Mouse (Mus musculus) heart, adult 8-10 months (tissue): ENCODE measurements at regions not wholly inside any gene's neighbourhood (a gene's known extent, or its start where the extent isn't known, plus 50 kb on each side); places are given as distances from the start of the nearest gene placed in this dataset.

ENCODE experiments used
- DNase-seq: peaks from one replicate; pipeline ENCODE4 v3.0.0; 2022; ENCODE audit warnings: low spot score

- no peak for DNase-seq
Measured at GRCm38 (mm10) chr13:55962254-55962866, 126.4 kb upstream of the Pitx1 start.

DNA sequence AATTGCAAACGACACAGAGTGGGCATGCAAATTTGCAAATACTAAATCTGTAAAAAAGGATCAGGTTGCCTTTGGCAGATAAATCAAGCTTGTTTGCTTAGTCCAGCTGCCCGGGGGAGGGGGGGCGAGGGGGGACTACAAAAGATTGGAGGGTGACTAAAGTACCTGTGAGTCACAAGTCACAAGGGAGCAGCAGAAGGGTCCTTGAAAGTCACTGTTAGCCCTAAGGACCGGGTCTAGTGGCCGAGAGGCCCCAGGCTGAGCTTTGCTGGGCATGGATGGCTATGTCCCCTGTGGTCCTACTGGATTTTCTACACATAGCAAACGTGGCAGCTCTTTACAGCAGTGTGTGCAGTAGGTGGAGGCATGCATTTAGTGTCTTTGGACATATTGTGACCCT is 118.4 kb upstream of the Pitx1 start:
- no peak for DNase-seq

DNA sequence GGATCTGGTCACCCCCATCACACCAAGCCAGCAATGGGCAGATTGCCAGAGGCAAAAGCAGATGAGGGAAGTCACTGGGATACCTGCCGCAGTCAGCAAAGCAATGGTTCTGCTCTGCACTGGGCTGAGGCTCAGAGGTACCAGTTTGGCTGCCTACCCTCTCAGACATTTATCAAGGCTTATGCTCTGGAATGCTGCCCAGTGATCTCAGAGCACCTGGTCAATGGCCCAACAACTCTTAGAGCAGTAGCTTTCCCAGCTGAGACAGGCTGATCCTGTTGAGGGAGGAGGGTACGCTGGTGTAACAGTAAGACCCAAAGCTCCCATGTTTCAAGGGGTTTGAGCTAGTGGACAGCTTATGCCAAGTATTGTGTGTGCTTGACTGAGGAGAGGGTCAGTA is 117.4 kb upstream of the Pitx1 start:
- no peak for DNase-seq

DNA sequence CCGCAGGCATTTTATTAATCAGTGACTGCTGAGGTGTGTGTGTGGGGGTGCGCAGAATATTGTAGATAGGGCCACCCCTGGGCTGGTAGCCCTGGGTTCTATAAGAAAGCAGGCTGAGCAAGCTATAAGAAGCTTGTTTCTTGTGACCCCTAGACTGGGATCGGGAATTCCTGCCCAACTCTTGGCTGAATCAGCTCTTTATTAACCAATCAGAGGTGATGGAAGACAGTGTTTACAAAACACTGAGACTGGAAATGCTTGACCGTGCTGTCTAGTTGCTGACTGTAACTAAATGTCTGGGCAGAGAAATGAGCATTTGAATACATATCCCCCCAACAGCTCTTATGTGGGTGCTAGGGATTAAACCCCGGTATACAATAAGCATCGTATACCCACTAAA is 114.8 kb upstream of the Pitx1 start:
- DNase-seq = no peak

DNA sequence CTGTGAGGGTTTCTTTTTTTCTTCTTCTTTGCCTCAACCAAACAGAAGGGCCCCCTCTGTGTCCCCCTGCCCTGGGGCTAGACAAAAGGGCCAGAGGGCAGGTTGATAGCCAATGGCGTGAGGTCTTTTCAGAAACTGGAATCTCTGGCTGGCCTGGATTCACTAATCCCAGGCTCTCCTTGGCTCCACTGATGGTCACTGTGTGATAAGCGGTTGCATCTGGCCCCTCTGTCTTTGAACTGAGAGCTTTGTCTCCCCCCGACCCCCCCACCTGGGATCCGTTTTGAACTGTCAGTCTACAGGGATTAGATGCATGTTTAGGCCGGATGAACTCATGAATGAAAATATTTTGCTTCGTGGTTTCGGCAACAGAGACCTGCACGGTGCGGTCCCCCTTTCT is 112.6 kb upstream of the Pitx1 start:
- no peak for DNase-seq

- no peak for DNase-seq
Measured at GRCm38 (mm10) chr13:55948144-55948543, 112.2 kb upstream of the Pitx1 start.

DNA sequence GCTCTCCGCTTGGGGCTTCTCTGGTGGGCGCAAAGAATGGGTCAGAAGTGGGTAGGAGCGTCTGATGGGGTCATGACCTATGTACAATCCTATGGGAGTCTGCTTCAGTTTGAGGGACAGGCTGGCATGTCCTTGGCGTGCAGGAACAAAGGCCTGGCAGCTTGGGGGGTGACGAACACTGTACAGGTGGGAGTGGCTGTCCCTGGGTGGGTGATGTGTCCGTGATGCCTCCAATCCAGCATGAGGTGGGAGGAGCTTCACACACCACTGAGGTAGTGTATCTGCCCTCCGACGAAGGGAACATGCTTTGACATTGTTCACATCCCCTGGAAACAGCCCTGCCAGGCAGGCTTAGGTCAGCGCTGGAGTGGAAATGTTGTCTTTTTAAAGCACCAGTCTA is 101.4 kb upstream of the Pitx1 start:
- DNase-seq = no peak

DNA sequence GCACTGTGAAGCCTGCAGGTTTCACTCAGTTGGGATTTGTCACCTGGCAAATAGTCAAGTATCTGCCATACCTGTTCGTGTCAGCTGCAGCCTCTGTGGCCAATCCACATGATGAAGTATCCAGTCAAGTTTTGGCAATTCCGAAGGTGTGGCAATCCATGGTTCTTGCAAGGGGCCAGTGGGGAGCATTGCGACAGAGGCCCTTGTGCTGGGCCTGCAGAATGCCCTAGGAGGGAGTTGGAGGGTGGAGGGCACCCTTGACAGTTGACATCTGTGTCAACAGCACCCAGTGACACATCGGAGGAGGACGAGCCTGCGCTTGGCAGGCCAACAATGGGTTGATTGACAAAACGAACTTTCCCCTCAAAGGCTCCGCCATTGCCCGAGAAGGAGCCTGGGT is 101.0 kb upstream of the Pitx1 start:
- DNase-seq = no peak

DNA sequence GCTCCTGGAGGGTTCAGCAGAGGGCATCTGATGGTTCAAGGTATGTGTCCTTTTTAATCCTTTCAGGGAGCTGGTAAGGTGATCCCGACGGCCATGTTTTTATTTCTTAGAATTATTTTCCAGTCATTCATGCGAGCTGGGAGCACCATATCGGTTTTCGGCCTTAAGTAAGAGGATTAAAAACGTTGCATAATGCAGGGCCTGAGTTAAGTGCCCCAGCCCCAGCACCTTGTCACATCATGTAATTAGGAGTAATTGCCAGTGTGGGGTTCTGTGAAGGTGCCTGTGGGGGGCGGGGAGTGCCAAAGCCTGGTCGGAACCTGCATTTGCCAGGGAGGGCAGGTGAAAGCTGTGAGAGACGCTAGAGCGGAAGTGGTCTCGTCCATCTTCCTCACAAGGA is 94.6 kb upstream of the Pitx1 start:
- no peak for DNase-seq

DNA sequence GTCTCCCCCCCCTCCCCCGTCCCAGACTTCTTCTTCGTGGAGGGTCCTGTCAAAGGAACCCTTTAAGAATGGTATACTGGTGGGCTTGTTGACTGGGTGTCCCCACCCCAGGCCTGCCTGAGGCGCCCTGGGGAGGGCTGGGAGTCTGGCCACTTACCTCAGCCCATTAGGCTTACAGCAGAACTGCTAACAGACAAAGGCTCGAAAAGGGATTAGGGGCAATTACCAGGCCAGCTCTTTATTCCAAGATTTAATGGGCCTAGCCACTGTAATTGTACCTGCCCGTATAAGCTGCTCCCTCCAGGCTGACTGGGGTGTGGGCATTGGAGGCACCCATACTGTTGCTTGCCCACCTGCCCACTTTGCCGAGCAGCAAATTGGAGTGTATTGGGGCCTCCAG is 93.8 kb upstream of the Pitx1 start:
- DNase-seq = no peak

DNA sequence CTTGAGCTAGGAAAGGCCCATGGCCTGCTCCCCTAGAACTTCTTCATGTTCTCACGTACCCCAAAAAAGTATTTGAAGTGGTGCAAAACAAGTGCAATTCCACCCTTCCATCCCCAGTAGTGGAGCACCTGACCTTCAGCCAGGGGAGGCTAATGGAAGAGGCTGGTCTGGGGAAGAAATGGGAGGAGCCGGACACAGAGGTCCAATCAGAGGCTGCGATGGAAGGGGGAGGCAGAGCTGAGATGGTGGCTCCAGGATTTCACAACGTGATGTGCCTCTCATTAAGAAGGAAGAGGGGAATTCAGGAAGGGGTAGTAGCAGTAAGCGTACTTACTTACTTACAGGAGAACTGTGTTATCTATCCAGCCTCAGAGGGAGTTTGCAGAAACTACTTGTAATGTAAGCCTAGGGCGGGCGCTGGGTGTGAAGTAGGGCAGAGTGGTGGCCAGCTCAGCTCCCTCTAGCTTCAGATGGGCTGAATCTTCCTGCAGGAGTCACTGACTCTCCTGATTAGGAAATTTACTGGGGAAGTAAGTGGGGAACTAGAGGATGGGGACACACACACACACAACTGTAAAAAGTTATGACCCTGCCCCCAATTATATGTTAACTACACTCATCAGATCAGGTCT is 87.6 kb upstream of the Pitx1 start:
- no peak for DNase-seq

DNA sequence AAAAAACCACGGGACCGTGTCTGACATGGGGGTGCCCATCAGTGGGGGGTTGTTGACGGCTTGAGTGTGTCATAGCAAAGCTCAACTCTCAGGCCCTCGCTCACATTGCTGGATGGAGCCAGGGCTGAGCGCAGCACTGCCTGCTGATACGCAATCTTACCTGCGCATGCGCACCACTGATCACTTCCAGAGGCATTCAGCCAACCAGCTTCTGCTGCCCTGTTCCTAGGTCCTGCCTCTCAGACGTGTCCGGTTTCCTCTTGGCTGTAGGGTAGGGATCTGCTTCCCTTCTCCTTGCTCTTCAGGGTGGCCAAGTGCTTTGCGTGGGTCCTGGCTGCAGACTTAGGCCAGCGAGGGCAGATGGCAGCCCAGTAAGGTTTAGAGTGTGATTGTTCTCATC is 81.3 kb upstream of the Pitx1 start:
- no peak for DNase-seq

GRCm38 (mm10) chr13:55912271-55912711 is 76.3 kb upstream of the Pitx1 start:
- DNase-seq = no peak

GRCm38 (mm10) chr13:55909941-55910340 is 73.9 kb upstream of the Pitx1 start:
- no peak for DNase-seq

GRCm38 (mm10) chr13:55904884-55905283 is 68.9 kb upstream of the Pitx1 start:
- no peak for DNase-seq

GRCm38 (mm10) chr13:55902255-55902654 is 66.3 kb upstream of the Pitx1 start:
- DNase-seq = no peak

DNA sequence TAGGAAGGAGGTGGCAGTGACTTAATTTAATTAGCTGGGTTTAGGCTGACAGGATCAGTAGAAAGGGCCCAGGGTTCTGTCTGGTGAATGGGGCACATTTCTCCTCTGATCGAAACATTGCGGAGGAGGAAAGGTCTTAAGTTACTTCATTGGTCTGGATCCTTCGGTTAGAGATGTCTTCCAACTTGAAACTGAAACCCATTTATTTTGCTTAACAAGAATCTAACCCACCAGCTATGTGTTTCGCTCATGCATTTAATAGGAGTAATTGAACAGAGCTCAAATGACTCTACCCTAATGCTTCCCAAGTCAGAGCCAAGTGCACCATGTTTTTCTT is 64.2 kb upstream of the Pitx1 start:
- DNase-seq = no peak

DNA sequence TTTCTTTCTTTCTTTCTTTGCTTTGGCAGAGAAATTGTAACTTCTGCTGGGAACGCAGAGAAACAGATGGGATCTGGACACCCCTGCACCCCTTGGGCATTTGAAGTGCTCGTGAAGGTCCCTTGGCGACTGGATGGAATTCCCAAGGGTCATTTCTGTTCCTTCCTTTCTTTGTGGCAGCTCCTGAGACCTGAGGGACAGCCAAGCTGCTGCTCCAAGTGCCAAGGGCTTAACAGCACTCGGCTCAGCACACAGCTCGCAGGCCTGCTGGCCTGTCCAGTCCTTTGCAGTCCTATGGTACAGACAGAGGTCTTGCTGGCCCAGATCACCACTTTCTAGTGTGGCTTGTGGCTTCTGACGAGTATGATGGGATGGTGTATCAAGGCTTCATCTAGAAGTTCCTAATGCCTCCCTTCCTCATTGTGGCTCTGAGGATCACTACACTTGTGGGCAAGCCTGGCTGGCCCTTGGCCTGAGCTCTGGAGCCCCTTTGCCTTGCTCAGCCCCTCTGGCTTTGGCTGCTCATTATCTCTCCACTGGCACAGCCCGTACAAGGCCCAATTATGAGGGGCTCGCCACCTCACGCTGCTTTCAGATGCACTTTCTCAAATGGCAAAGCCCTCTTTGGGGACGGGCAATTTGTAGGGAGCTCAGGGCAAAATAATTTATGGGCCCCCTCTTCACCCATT is 63.7 kb upstream of the Pitx1 start:
- no peak for DNase-seq

GRCm38 (mm10) chr13:55898999-55899398 is 63.0 kb upstream of the Pitx1 start:
- DNase-seq = no peak

GRCm38 (mm10) chr13:55898257-55898950 is 62.4 kb upstream of the Pitx1 start:
- no peak for DNase-seq

- no peak for DNase-seq
Measured at GRCm38 (mm10) chr13:55895505-55895904, 59.5 kb upstream of the Pitx1 start.

DNA sequence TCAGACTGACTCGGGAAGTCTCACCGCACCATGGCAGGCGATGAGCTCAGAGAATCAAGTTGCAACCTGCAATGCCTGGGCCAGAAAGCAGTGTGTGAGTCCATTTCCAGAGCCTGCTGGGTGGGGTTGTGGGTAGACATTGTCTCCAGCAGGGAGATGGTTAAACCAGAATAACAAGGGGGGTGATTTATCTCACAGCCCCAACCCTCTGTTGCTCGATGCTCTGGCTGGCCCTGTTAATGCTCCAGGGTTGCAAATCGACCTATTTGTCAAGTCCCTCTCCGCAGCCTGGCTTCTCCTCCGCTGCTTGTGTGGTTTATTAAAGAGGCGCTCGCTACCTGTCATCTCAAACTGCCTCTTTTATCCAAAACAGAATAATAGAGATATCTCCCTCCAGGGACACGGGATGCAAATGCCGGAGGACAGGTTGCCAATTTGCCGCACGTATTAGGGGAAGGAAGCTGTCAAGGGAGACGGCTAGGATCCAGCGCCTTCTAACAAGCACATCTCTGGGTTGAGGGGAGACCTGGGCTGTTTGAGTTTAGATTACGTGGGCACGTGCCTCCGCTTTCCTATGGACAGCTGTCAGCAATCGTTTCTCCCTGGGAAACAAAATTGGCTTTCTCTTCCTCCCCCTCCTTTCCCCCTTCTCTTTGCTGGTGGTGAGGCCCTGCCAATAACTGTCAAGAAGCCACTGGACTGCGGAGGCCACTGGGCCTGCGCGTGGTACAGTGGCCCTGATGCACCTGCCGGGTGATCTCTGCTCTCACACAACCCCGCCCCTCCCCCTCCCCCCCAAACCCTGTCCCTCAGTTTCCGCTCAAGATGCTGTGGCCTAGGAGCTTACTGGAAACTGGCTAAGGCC is 57.4 kb upstream of the Pitx1 start:
- no peak for DNase-seq
